Mouse (Mus musculus) heart, embryonic 12.5 days (tissue): ENCODE measurements at regions not wholly inside any gene's neighbourhood (a gene's known extent, or its start where the extent isn't known, plus 50 kb on each side); places are given as distances from the start of the nearest gene placed in this dataset.
A peak's percentile ranks its signal among the peaks of the same experiment; 100 is the strongest.

Experiments used
- ATAC-seq: fragments of 200-750 bp; cut with Nextera tagmentation; 2 replicates; pipeline ENCODE4 v1.8.0; 2017; ENCODE audit warnings: moderate TSS enrichment, moderate library complexity; ENCODE audit not compliant: insufficient number of reproducible peaks, low FRiP score
- H3K27ac ChIP-seq: fragments of 300-500 bp; sonication (generic); 2 replicates; pipeline ENCODE4 v1.5.1; 2016; ENCODE audit warnings: mild to moderate bottlenecking, moderate library complexity; ENCODE audit not compliant: poor library complexity, severe bottlenecking
- H3K27me3 ChIP-seq: fragments of 300-500 bp; sonication (generic); replicated peaks from 2 replicates; pipeline ENCODE4 v1.6.1; 2016; ENCODE audit warnings: mild to moderate bottlenecking, moderate library complexity
- H3K36me3 ChIP-seq: fragments of 300-500 bp; sonication (generic); 2 replicates; pipeline ENCODE4 v1.6.1; 2016; ENCODE audit warnings: mild to moderate bottlenecking, moderate library complexity
- H3K4me1 ChIP-seq: fragments of 300-500 bp; sonication (generic); replicated peaks from 2 replicates; pipeline ENCODE4 v1.6.1; 2016; ENCODE audit warnings: mild to moderate bottlenecking
- H3K4me2 ChIP-seq: fragments of 300-500 bp; sonication (generic); 2 replicates; pipeline ENCODE4 v1.6.1; 2016; ENCODE audit warnings: mild to moderate bottlenecking, moderate library complexity
- H3K4me3 ChIP-seq: fragments of 300-500 bp; sonication (generic); 2 replicates; pipeline ENCODE4 v1.5.1; 2016; ENCODE audit warnings: mild to moderate bottlenecking
- H3K9ac ChIP-seq: fragments of 300-500 bp; sonication (generic); 2 replicates; pipeline ENCODE4 v1.6.1; 2016; ENCODE audit warnings: mild to moderate bottlenecking, moderate library complexity
- H3K9me3 ChIP-seq: fragments of 300-500 bp; sonication (generic); replicated peaks from 2 replicates; pipeline ENCODE4 v1.6.1; 2016; ENCODE audit warnings: mild to moderate bottlenecking, moderate library complexity
- WGBS: fragments of 180-500 bp; shearing (Covaris S2); methylation state at CpG from one replicate; pipeline ENCODE4 v1.1.7; 2016; 5-methylcytosine and 5-hydroxymethylcytosine counted together

- Histone ChIP-seq H3K9me3 (peaks cover 6% of the 10 kb centered on the region), H3K27me3 (peaks cover 35% of the 10 kb centered on the region), H3K9ac (no peak overlapping the region), H3K27ac (no peak overlapping the region), H3K4me2 (peak overlapping the region; percentile 59), H3K36me3 (no peaks in the 10 kb centered on the region), H3K4me1 (no peaks in the 10 kb centered on the region), H3K4me3 (peak overlapping the region; percentile 32)
- WGBS: 4% methylated on average over 20 of the region's 20 CpGs
- ATAC-seq: no peak
Observed at GRCm38 (mm10) chr5:128482617-128483440, 50.0 kb upstream of the Tmem132d start.
